Mouse (Mus musculus) liver, postnatal 0 days (tissue): ENCODE measurements around the gene Mat1a. TPM values are rescaled to one million over a fixed set of nuclear protein-coding genes. Genes with fewer than 3 reads are reported as not detected.

ENCODE experiments used
- ATAC-seq: fragments of 200-750 bp; cut with Nextera tagmentation; 2 replicates; pipeline ENCODE4 v1.8.0; 2017; ENCODE audit warnings: mild to moderate bottlenecking, moderate library complexity
- DNase-seq: peaks from one replicate; pipeline ENCODE4 v3.0.0-alpha.2; 2016
- H3K27ac ChIP-seq: fragments of 300-500 bp; sonication (generic); 2 replicates; pipeline ENCODE4 v1.5.1; 2014; ENCODE audit warnings: antibody characterized with exemption, moderate library complexity, mild to moderate bottlenecking, low read depth
- H3K27me3 ChIP-seq: fragments of 300-500 bp; sonication (generic); 2 replicates; pipeline ENCODE4 v1.6.1; 2014; ENCODE audit warnings: low read length, control low read depth, mixed read lengths; ENCODE audit not compliant: insufficient read depth
- H3K36me3 ChIP-seq: fragments of 300-500 bp; sonication (generic); replicated peaks from 2 replicates; pipeline ENCODE4 v1.6.1; 2014; ENCODE audit warnings: mild to moderate bottlenecking, control low read depth, low read length, moderate library complexity, mixed read lengths; ENCODE audit not compliant: insufficient read depth
- H3K4me1 ChIP-seq: fragments of 300-500 bp; sonication (generic); 2 replicates; pipeline ENCODE4 v1.6.1; 2014; ENCODE audit warnings: antibody characterized with exemption, mild to moderate bottlenecking, control low read depth; ENCODE audit not compliant: insufficient read depth
- H3K4me2 ChIP-seq: fragments of 300-500 bp; sonication (generic); 2 replicates; pipeline ENCODE4 v1.6.1; 2014; ENCODE audit warnings: low read depth, mild to moderate bottlenecking, low read length, moderate library complexity, mixed read lengths
- H3K4me3 ChIP-seq: fragments of 300-500 bp; sonication (generic); 2 replicates; pipeline ENCODE4 v1.5.1; 2014; ENCODE audit warnings: low read depth, low read length
- H3K9ac ChIP-seq: fragments of 300-500 bp; sonication (generic); replicated peaks from 2 replicates; pipeline ENCODE4 v1.6.1; 2014; ENCODE audit warnings: mild to moderate bottlenecking, moderate library complexity
- H3K9me3 ChIP-seq: fragments of 300-500 bp; sonication (generic); 2 replicates; pipeline ENCODE4 v1.6.1; 2016; ENCODE audit warnings: mild to moderate bottlenecking, control low read depth, low read length, mixed read lengths
- CTCF ChIP-seq: sonication (generic); IDR thresholded peaks from 2 replicates; pipeline ENCODE4 v1.5.1; 2016; ENCODE audit warnings: antibody characterized with exemption, low read depth
- EP300 ChIP-seq: IDR thresholded peaks from 2 replicates; pipeline ENCODE4 v1.6.1; 2016; ENCODE audit warnings: antibody characterized with exemption, low read depth, mild to moderate bottlenecking
- whole genome bisulfite sequencing: fragments of 180-500 bp; shearing (Covaris S2); extraction: QIAGEN DNeasy Blood & Tissue Kit; methylation state at CpG from one replicate; pipeline ENCODE4 v1.1.7; 2014; ENCODE audit not compliant: insufficient replicate concordance; 5-methylcytosine and 5-hydroxymethylcytosine counted together
- polyA plus RNA-seq: library from polyadenylated mRNA; unstranded; fragments of >200 nt; fragmentation: Nextera tagmentation; extraction: Ambion mirVana; gene quantifications from 2 replicates; pipeline ENCODE4 v1.2.1, GENCODE M21; 2015

Mat1a gene
- polyA plus RNA-seq, 1 experiment from 2014 or later: 1,129 TPM

DNA sequence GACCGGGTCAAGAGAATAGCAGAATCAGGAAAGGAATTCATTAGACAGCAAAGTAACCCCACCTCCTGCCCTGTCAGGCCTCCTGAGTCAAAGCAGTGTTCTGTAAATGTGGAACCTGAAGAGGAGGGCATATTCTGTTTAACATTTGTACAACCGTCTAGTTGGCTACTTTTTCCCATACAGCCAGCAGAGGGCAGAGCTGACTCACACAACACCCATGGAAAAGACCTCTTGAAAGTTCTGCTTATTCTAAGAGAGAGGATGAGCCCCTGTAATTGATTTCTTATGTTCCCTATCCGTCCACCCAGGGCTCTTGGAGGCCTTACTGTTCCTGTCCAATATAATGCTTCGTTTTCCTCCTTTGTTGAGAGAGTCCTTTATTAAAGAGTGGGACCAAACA lies 23.2 kb downstream of the Mat1a start:
- Histone ChIP-seq H3K9me3 (no peaks in the 10 kb centered on the region), H3K27me3 (no peaks in the 10 kb centered on the region), H3K4me1 (no peaks in the 10 kb centered on the region), H3K27ac (no peak overlapping the region), H3K4me2 (no peak overlapping the region), H3K36me3 (no peaks in the 10 kb centered on the region), H3K9ac (no peak overlapping the region), H3K4me3 (no peak overlapping the region)
- 15% methylated on average over 4 of the region's 4 CpGs for WGBS
- DNase-seq: peak; percentile 47
- no peak for ATAC-seq
- TF ChIP-seq EP300 (no peak), CTCF (peak; percentile 73)

DNA sequence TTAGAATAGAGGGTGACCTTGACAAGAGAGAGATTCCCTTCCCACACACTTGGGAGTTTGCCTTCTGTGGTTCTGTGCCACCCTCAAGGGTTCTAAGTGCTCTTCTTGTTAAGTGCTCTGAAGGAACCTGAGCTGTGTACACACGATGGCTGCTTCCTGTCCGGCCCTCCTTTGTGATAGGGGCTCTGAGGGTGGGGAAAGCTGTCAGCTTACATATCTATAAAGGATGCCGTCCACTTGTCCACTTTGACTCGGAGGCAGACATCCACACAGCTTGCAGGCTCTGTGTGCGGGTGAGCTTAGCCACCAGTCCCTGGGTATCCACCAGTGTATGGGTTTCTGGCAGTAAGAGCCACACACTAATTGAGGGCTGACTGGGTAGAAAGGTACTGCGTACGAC lies 26.7 kb downstream of the Mat1a start, which contains the start of gene Sftpa1:
Gene Sftpa1, plus strand, starts transcription at position 243 of the 400 bp plus-strand sequence.
- no peak within 1 kb of the TSS for H3K9ac ChIP-seq
- H3K36me3 ChIP-seq: no peaks in the 10 kb centered on the region
- 69% methylated on average over 7 of the region's 7 CpGs for WGBS
- H3K27ac ChIP-seq: no peak within 1 kb of the TSS
- no peaks in the 10 kb centered on the region for H3K27me3 ChIP-seq
- no peak within 1 kb of the TSS for H3K4me2 ChIP-seq
- H3K4me1 ChIP-seq: no peaks in the 10 kb centered on the region
- DNase-seq: no peak
- no peak for TF ChIP-seq CTCF
- TF ChIP-seq EP300: no peak
- ATAC-seq: no peak
- H3K9me3 ChIP-seq: no peaks in the 10 kb centered on the region
- no peak within 1 kb of the TSS for H3K4me3 ChIP-seq

GRCm38 (mm10) chr14:41137006-41137405 lies 32.2 kb downstream of the Mat1a start:
- ATAC-seq (no peak), DNase-seq (no peak)

GRCm38 (mm10) chr14:41140686-41141085 lies 35.9 kb downstream of the Mat1a start:
- ATAC-seq: no peak
- H3K4me1 ChIP-seq: no peaks in the 10 kb centered on the region
- TF ChIP-seq EP300 (peak; percentile 55; the same call in 1 of the 2 replicates), CTCF (no peak)
- H3K4me2 ChIP-seq: no peak overlapping the region
- no peak for DNase-seq
- H3K9ac ChIP-seq: no peak overlapping the region
- H3K4me3 ChIP-seq: no peak overlapping the region
- H3K36me3 ChIP-seq: no peaks in the 10 kb centered on the region
- WGBS: 68% methylated on average over 1 of the region's 1 CpGs
- H3K27ac ChIP-seq: no peak overlapping the region
- H3K27me3 ChIP-seq: no peaks in the 10 kb centered on the region
- no peaks in the 10 kb centered on the region for H3K9me3 ChIP-seq

More at GRCm38 (mm10) chr14:41137006-41137405, 32.2 kb downstream of the Mat1a start:
- Histone ChIP-seq H3K4me2 (no peak overlapping the region), H3K27ac (no peak overlapping the region), H3K27me3 (no peaks in the 10 kb centered on the region), H3K9ac (no peak overlapping the region), H3K9me3 (no peaks in the 10 kb centered on the region), H3K36me3 (no peaks in the 10 kb centered on the region), H3K4me1 (no peaks in the 10 kb centered on the region), H3K4me3 (no peak overlapping the region)
- TF ChIP-seq EP300 (no peak), CTCF (no peak)

DNA sequence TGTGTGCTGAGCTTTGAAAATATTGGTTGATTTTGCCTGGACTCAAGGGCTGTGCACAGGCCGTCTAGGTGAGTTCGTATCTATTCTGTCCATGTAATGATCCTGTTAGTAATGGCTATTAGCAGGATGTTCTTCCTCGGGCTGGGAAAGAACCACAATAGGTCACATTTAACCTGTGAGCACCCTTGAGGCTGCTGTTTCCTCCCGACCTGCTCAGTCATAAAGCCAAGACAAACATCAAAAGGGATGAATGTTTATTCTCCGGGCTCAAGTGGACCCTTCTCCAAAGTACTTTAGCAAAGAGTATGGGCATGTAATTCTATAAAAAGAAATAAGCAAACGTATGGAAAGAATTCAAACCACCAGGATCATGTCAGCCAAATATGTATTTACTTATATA lies 41.2 kb downstream of the Mat1a start:
- DNase-seq: no peak
- Histone ChIP-seq H3K36me3 (no peaks in the 10 kb centered on the region), H3K27ac (no peak overlapping the region), H3K4me1 (no peaks in the 10 kb centered on the region), H3K9me3 (no peaks in the 10 kb centered on the region), H3K27me3 (no peaks in the 10 kb centered on the region), H3K9ac (no peak overlapping the region), H3K4me2 (no peak overlapping the region), H3K4me3 (no peak overlapping the region)
- no peak for ATAC-seq
- no peak for TF ChIP-seq EP300
- no peak for TF ChIP-seq CTCF
- WGBS: 61% methylated on average over 6 of the region's 6 CpGs

GRCm38 (mm10) chr14:41146922-41147321 lies 42.1 kb downstream of the Mat1a start:
- Histone ChIP-seq H3K9ac (no peak overlapping the region), H3K27me3 (no peaks in the 10 kb centered on the region), H3K4me3 (no peak overlapping the region), H3K4me2 (no peak overlapping the region), H3K36me3 (no peaks in the 10 kb centered on the region), H3K27ac (no peak overlapping the region), H3K9me3 (no peaks in the 10 kb centered on the region), H3K4me1 (no peaks in the 10 kb centered on the region)
- ATAC-seq (no peak), DNase-seq (no peak)
- TF ChIP-seq CTCF: no peak
- TF ChIP-seq EP300: no peak
- WGBS: 68% methylated on average over 3 of the region's 3 CpGs

GRCm38 (mm10) chr14:41147356-41147755 lies 42.5 kb downstream of the Mat1a start:
- DNase-seq: no peak
- ATAC-seq: no peak
- Histone ChIP-seq H3K27me3 (no peaks in the 10 kb centered on the region), H3K4me1 (no peaks in the 10 kb centered on the region), H3K9ac (no peak overlapping the region), H3K9me3 (no peaks in the 10 kb centered on the region), H3K36me3 (no peaks in the 10 kb centered on the region), H3K27ac (no peak overlapping the region), H3K4me2 (no peak overlapping the region), H3K4me3 (no peak overlapping the region)
- no peak for TF ChIP-seq EP300
- no peak for TF ChIP-seq CTCF
- WGBS: 77% methylated on average over 2 of the region's 2 CpGs
